In genomic region chr2:135497251-135497650, GRCm38 (mm10) we compare ENCODE assay signal across 33 mouse cellular contexts.
"Had no signal": no experiment of that assay in that cellular context is flagged by ENCODE, and none has a peak within 500 bp of the region (broad histone marks: within the 10 kb centered on the region; RNA-seq: fewer than 3 reads in every experiment).

No protein-coding gene starts in this region.

- H3K4me2 ChIP-seq: heart, embryonic 12.5 days; heart, embryonic 13.5 days; heart, embryonic 15.5 days; hindbrain, embryonic 12.5 days; hindbrain, embryonic 13.5 days; hindbrain, embryonic 14.5 days; hindbrain, embryonic 15.5 days; intestine, embryonic 15.5 days; kidney, embryonic 15.5 days had no signal

- H3K27me3 ChIP-seq: heart, embryonic 12.5 days; heart, embryonic 13.5 days; heart, embryonic 15.5 days; hindbrain, embryonic 12.5 days; hindbrain, embryonic 13.5 days; hindbrain, embryonic 15.5 days; intestine, embryonic 15.5 days; kidney, embryonic 15.5 days had no signal

- H3K9ac ChIP-seq: heart, embryonic 12.5 days; heart, embryonic 13.5 days; heart, embryonic 15.5 days; hindbrain, embryonic 12.5 days; hindbrain, embryonic 13.5 days; hindbrain, embryonic 14.5 days; hindbrain, embryonic 15.5 days; intestine, embryonic 15.5 days; kidney, embryonic 15.5 days had no signal

- H3K4me1 ChIP-seq: hindbrain, embryonic 10.5 days; hindbrain, embryonic 12.5 days; hindbrain, embryonic 13.5 days; hindbrain, embryonic 15.5 days; intestine, embryonic 15.5 days; kidney, embryonic 15.5 days had no signal

- DNase-seq: heart, postnatal 10 days; heart, postnatal 14 days; heart, postnatal 36 days; heart, postnatal 4 days; kidney, adult 11 months; kidney, adult 18-20 months; kidney, adult 2 months; kidney, adult 8-10 months; kidney, adult 9 months; kidney, postnatal 10 days; kidney, postnatal 14 days; kidney, postnatal 25 days; kidney, postnatal 36 days; kidney, postnatal 4 days; layer of hippocampus, adult 9-11 months; layer of hippocampus, postnatal 36 days had no signal

- H3K9me3 ChIP-seq: heart, embryonic 12.5 days; heart, embryonic 13.5 days; heart, embryonic 15.5 days; hindbrain, embryonic 10.5 days; hindbrain, embryonic 12.5 days; hindbrain, embryonic 13.5 days; hindbrain, embryonic 15.5 days; intestine, embryonic 15.5 days; kidney, embryonic 15.5 days had no signal

- ATAC-seq: inflammation-experienced regulatory T-cells, adult 6 months; intestine, embryonic 15.5 days; intestine, embryonic 16.5 days; intestine, postnatal 0 days had no signal

- H3K4me3 ChIP-seq: heart, embryonic 12.5 days; heart, embryonic 13.5 days; heart, embryonic 15.5 days; hindbrain, embryonic 10.5 days; hindbrain, embryonic 12.5 days; hindbrain, embryonic 13.5 days; hindbrain, embryonic 15.5 days; intestine, embryonic 15.5 days; kidney, embryonic 15.5 days; layer of hippocampus, adult 2 months; left cerebral cortex, adult 2 months had no signal

- H3K36me3 ChIP-seq: heart, embryonic 12.5 days; heart, embryonic 13.5 days; heart, embryonic 15.5 days; hindbrain, embryonic 10.5 days; hindbrain, embryonic 12.5 days; hindbrain, embryonic 13.5 days; hindbrain, embryonic 15.5 days; intestine, embryonic 15.5 days; kidney, embryonic 15.5 days had no signal

- H3K27ac ChIP-seq: heart, embryonic 13.5 days; heart, embryonic 15.5 days; hindbrain, embryonic 10.5 days; hindbrain, embryonic 12.5 days; hindbrain, embryonic 13.5 days; hindbrain, embryonic 14.5 days; hindbrain, embryonic 15.5 days; hindbrain, postnatal 0 days; intestine, embryonic 15.5 days; kidney, embryonic 15.5 days; kidney, postnatal 0 days; layer of hippocampus, adult 2 months; left cerebral cortex, adult 2 months had no signal
